ENCODE assay signal across 17 mouse cellular contexts in genomic region chr2:35533646-35534045, GRCm38 (mm10). TPM values are rescaled to one million over a fixed set of nuclear protein-coding genes. Genes with fewer than 3 reads are reported as not detected.
DNase-seq lines count a peak whose midpoint lies in the region; ATAC-seq and TF ChIP-seq lines count a peak whose summit lies in the region.
"Had no signal": no experiment of that assay in that cellular context is flagged by ENCODE, and none has a peak within 500 bp of the region (broad histone marks: within the 10 kb centered on the region; RNA-seq: fewer than 3 reads in every experiment).

No protein-coding gene starts in this region.

- H3K4me2 ChIP-seq in forebrain, embryonic 14.5 days (ENCODE audit: low read length), result no peak overlapping the region
- no peak overlapping the region for H3K4me2 ChIP-seq in forebrain, embryonic 13.5 days
- no peak overlapping the region for H3K4me2 ChIP-seq in hindbrain, embryonic 16.5 days (ENCODE audit: low read length)
- no peak overlapping the region for H3K4me2 ChIP-seq in midbrain, embryonic 16.5 days (ENCODE audit: low read length)
- H3K4me2 ChIP-seq in midbrain, embryonic 11.5 days, result no peak overlapping the region

- no peak for TF ChIP-seq POLR2A in brain, embryonic 14.5 days (IDR thresholded peaks at IDR 0.05; ENCODE audit: borderline replicate concordance, extremely low read depth, insufficient read depth, insufficient read length, poor library complexity, severe bottlenecking)

- no peaks in the 10 kb centered on the region for H3K27me3 ChIP-seq in forebrain, embryonic 14.5 days (replicated peaks; ENCODE audit: control insufficient read depth, insufficient read depth, low read length)
- H3K27me3 ChIP-seq in forebrain, embryonic 13.5 days, result no peaks in the 10 kb centered on the region
- no peaks in the 10 kb centered on the region for H3K27me3 ChIP-seq in hindbrain, embryonic 16.5 days (replicated peaks; ENCODE audit: control insufficient read depth, insufficient read depth, low read length)
- H3K27me3 ChIP-seq in hindbrain, embryonic 10.5 days (ENCODE audit: insufficient read depth, poor library complexity, severe bottlenecking), result no peaks in the 10 kb centered on the region
- H3K27me3 ChIP-seq in midbrain, embryonic 16.5 days (ENCODE audit: control insufficient read depth, insufficient read depth, low read depth, low read length), result no peaks in the 10 kb centered on the region
- H3K27me3 ChIP-seq in midbrain, embryonic 11.5 days (ENCODE audit: control insufficient read depth, insufficient read depth, low read length), result no peaks in the 10 kb centered on the region

- WGBS in forebrain, embryonic 14.5 days, result 43% methylated on average over 9 of the region's 9 CpGs
- WGBS in forebrain, embryonic 13.5 days, result 55% methylated on average over 9 of the region's 9 CpGs
- WGBS in hindbrain, embryonic 16.5 days, result 50% methylated on average over 9 of the region's 9 CpGs
- 75% methylated on average over 9 of the region's 9 CpGs for WGBS in hindbrain, embryonic 10.5 days
- WGBS in midbrain, embryonic 16.5 days, result 51% methylated on average over 9 of the region's 9 CpGs
- 67% methylated on average over 9 of the region's 9 CpGs for WGBS in midbrain, embryonic 11.5 days

- ATAC-seq in forebrain, embryonic 14.5 days, result no peak; the same call in 1 of the 2 replicates
- ATAC-seq in forebrain, embryonic 13.5 days, result no peak
- peak; percentile 70 for ATAC-seq in hindbrain, embryonic 16.5 days
- 0 out of 2 replicates have a peak, but pooled peaks have one; percentile 36 for ATAC-seq in midbrain, embryonic 16.5 days
- no peak for ATAC-seq in midbrain, embryonic 11.5 days (ENCODE audit: low FRiP score)
- ATAC-seq: activated CD4-positive, CD25-positive, alpha-beta regulatory T cell, adult 4 months had no signal

- no peak overlapping the region for H3K9ac ChIP-seq in forebrain, embryonic 14.5 days (ENCODE audit: low read length)
- no peak overlapping the region for H3K9ac ChIP-seq in forebrain, embryonic 13.5 days
- no peak overlapping the region for H3K9ac ChIP-seq in hindbrain, embryonic 16.5 days (ENCODE audit: low read depth, low read length)
- H3K9ac ChIP-seq in midbrain, embryonic 16.5 days (ENCODE audit: low read depth, low read length), result no peak overlapping the region
- no peak overlapping the region for H3K9ac ChIP-seq in midbrain, embryonic 11.5 days (ENCODE audit: low read length)

- no peak for TF ChIP-seq CTCF in brain, embryonic 14.5 days (IDR thresholded peaks at IDR 0.05; ENCODE audit: borderline replicate concordance, extremely low read depth, insufficient read depth, insufficient read length)

- H3K36me3 ChIP-seq in forebrain, embryonic 14.5 days (ENCODE audit: control insufficient read depth, insufficient read depth, low read length), result no peaks in the 10 kb centered on the region
- H3K36me3 ChIP-seq in forebrain, embryonic 13.5 days (ENCODE audit: poor library complexity, severe bottlenecking), result no peaks in the 10 kb centered on the region
- no peaks in the 10 kb centered on the region for H3K36me3 ChIP-seq in hindbrain, embryonic 16.5 days (ENCODE audit: control insufficient read depth, insufficient read depth, low read length)
- no peaks in the 10 kb centered on the region for H3K36me3 ChIP-seq in hindbrain, embryonic 10.5 days
- no peaks in the 10 kb centered on the region for H3K36me3 ChIP-seq in midbrain, embryonic 16.5 days (ENCODE audit: control insufficient read depth, insufficient read depth, low read length)
- H3K36me3 ChIP-seq in midbrain, embryonic 11.5 days (ENCODE audit: control insufficient read depth, insufficient read depth, low read length), result no peaks in the 10 kb centered on the region
- H3K36me3 ChIP-seq: G1E had no signal

- H3K9me3 ChIP-seq in forebrain, embryonic 14.5 days (replicated peaks; ENCODE audit: control insufficient read depth, low read length), result no peaks in the 10 kb centered on the region
- no peaks in the 10 kb centered on the region for H3K9me3 ChIP-seq in forebrain, embryonic 13.5 days (replicated peaks)
- H3K9me3 ChIP-seq in hindbrain, embryonic 16.5 days (ENCODE audit: control insufficient read depth, low read length), result no peaks in the 10 kb centered on the region
- H3K9me3 ChIP-seq in hindbrain, embryonic 10.5 days, result no peaks in the 10 kb centered on the region
- no peaks in the 10 kb centered on the region for H3K9me3 ChIP-seq in midbrain, embryonic 16.5 days (replicated peaks; ENCODE audit: control insufficient read depth, low read length, poor library complexity, severe bottlenecking)
- H3K9me3 ChIP-seq in midbrain, embryonic 11.5 days (ENCODE audit: control insufficient read depth, low read length), result no peaks in the 10 kb centered on the region

- peak; percentile 63 for DNase-seq in forebrain, embryonic 14.5 days (ENCODE audit: low spot score)
- no peak for DNase-seq in hindbrain, embryonic 10.5 days (ENCODE audit: low spot score)
- DNase-seq in midbrain, embryonic 11.5 days (ENCODE audit: low spot score, missing footprints), result no peak
- peak; percentile 75 for DNase-seq in brain, embryonic 14.5 days (ENCODE audit: low read depth)
- DNase-seq in layer of hippocampus, postnatal 14 days (ENCODE audit: low spot score in 2 of 2), result no peak
- DNase-seq: cerebellum, adult 2 months; kidney, adult 2 months; liver; right cerebral cortex, postnatal 14 days; thymus, adult 2 months had no signal

- no peak overlapping the region for H3K4me3 ChIP-seq in forebrain, embryonic 14.5 days (ENCODE audit: low read depth, low read length)
- H3K4me3 ChIP-seq in forebrain, embryonic 13.5 days, result no peak overlapping the region
- no peak overlapping the region for H3K4me3 ChIP-seq in hindbrain, embryonic 16.5 days (ENCODE audit: low read length)
- no peak overlapping the region for H3K4me3 ChIP-seq in hindbrain, embryonic 10.5 days
- no peak overlapping the region for H3K4me3 ChIP-seq in midbrain, embryonic 16.5 days (ENCODE audit: low read depth, low read length)
- no peak overlapping the region for H3K4me3 ChIP-seq in midbrain, embryonic 11.5 days (ENCODE audit: low read depth, low read length)
- H3K4me3 ChIP-seq: erythroblast, embryonic 14.5 days; heart, adult 2 months had no signal

- no peaks in the 10 kb centered on the region; the same call in 1 of the 2 replicates for H3K4me1 ChIP-seq in forebrain, embryonic 14.5 days (ENCODE audit: control insufficient read depth, insufficient read depth, low read length)
- H3K4me1 ChIP-seq in forebrain, embryonic 13.5 days, result peaks cover 10% of the 10 kb centered on the region; the same call in 1 of the 2 replicates
- peaks cover 2% of the 10 kb centered on the region; the same call in 1 of the 2 replicates for H3K4me1 ChIP-seq in hindbrain, embryonic 16.5 days (ENCODE audit: control insufficient read depth, insufficient read depth, low read depth, low read length)
- 0 out of 2 replicates have a peak, but pooled peaks cover 3% of the 10 kb centered on the region for H3K4me1 ChIP-seq in hindbrain, embryonic 10.5 days (replicated peaks)
- H3K4me1 ChIP-seq in midbrain, embryonic 16.5 days (ENCODE audit: control insufficient read depth, insufficient read depth, low read length), result no peaks in the 10 kb centered on the region
- no peaks in the 10 kb centered on the region for H3K4me1 ChIP-seq in midbrain, embryonic 11.5 days (ENCODE audit: control insufficient read depth, insufficient read depth, low read length)

- no peak overlapping the region for H3K27ac ChIP-seq in forebrain, embryonic 14.5 days (ENCODE audit: low read depth, low read length)
- no peak overlapping the region for H3K27ac ChIP-seq in forebrain, embryonic 13.5 days
- H3K27ac ChIP-seq in hindbrain, embryonic 16.5 days (ENCODE audit: low read depth, low read length), result no peak overlapping the region
- H3K27ac ChIP-seq in hindbrain, embryonic 10.5 days, result no peak overlapping the region
- no peak overlapping the region for H3K27ac ChIP-seq in midbrain, embryonic 16.5 days (ENCODE audit: low read length)
- no peak overlapping the region for H3K27ac ChIP-seq in midbrain, embryonic 11.5 days (ENCODE audit: low read depth, low read length)
- H3K27ac ChIP-seq: heart, adult 2 months had no signal

RNA-seq across cellular contexts. Expression of gene Dab2ip, which starts 24.4 kb away (rescaled TPM):
- 29.7 and 37.9 TPM in 2 replicates for polyA plus RNA-seq in forebrain, embryonic 14.5 days (2014; fragmentation: Nextera tagmentation; extraction: Ambion mirVana)
- polyA plus RNA-seq in forebrain, embryonic 13.5 days (2015; fragmentation: Nextera tagmentation; extraction: Ambion mirVana), result 27.4 and 27.6 TPM in 2 replicates
- polyA plus RNA-seq in hindbrain, embryonic 16.5 days (2015; fragmentation: Nextera tagmentation; extraction: Ambion mirVana), result 27.6 and 33.9 TPM in 2 replicates
- polyA plus RNA-seq in hindbrain, embryonic 10.5 days (2016; fragmentation: Nextera tagmentation; extraction: Ambion mirVana), result 26.9 and 28.8 TPM in 2 replicates
- polyA plus RNA-seq in midbrain, embryonic 16.5 days (2015; fragmentation: Nextera tagmentation; extraction: Ambion mirVana), result 33.2 and 46.1 TPM in 2 replicates
- 32.6 and 42.3 TPM in 2 replicates for polyA plus RNA-seq in midbrain, embryonic 11.5 days (2014; fragmentation: Nextera tagmentation; extraction: Ambion mirVana)
- 118 and 126 TPM in 2 replicates for polyA plus RNA-seq in brain, embryonic 14.5 days (2012; rRNA removed)
- total RNA-seq in layer of hippocampus, postnatal 14 days (2021), result 100 to 1,000 TPM; 113 to 114 TPM

Comparison
In these comparisons a context has a peak if more than half of its experiments do, and no peak if none do; other contexts are left out.
1. ATAC-seq: peak in hindbrain, embryonic 16.5 days (single experiment) and midbrain, embryonic 16.5 days (single experiment); none in forebrain, embryonic 14.5 days (single experiment), forebrain, embryonic 13.5 days (single experiment) and midbrain, embryonic 11.5 days (single experiment).
2. DNase-seq: peak in forebrain, embryonic 14.5 days (single experiment) and brain, embryonic 14.5 days (single experiment); none in hindbrain, embryonic 10.5 days (single experiment), midbrain, embryonic 11.5 days (single experiment) and layer of hippocampus, postnatal 14 days (0 of 2).